Mouse (Mus musculus) erythroblast, adult 5-6 weeks (primary cell): ENCODE measurements around the gene Egln2. TPM values are rescaled to one million over a fixed set of nuclear protein-coding genes. Genes with fewer than 3 reads are reported as not detected.

ENCODE experiments used
- total RNA-seq, 2 experiments: library from RNA; stranded (forward) in 1 of 2; stranded (reverse) in 1 of 2; fragments of 150-400 nt in 1 of 2; fragments of 200-764, 138-1000 nt in 1 of 2; gene quantifications; 2 replicates each; pipeline versions ENCODE4 v1.2.3 to v1.2.4; 2015 to 2017; ENCODE audit warnings: low replicate concordance in 2 of 2

Gene Egln2
- total RNA-seq, 2 experiments from 2014 or later, result 7.6 to 7.7 TPM

Other genes starting within 250 kb of the Egln2 start
- gene Cyp2a22, start 227.4 kb downstream of the Egln2 start, total RNA-seq (2015; ENCODE audit: low replicate concordance), result not detected in 2 replicates
- gene Cyp2a22, start 227.4 kb downstream of the Egln2 start, total RNA-seq (2017; ENCODE audit: low replicate concordance), result not detected in 2 replicates
- not detected in 2 replicates for gene Cyp2a12, start 137.7 kb downstream of the Egln2 start, total RNA-seq (2015; ENCODE audit: low replicate concordance)
- gene Cyp2a12, start 137.7 kb downstream of the Egln2 start, total RNA-seq (2017; ENCODE audit: low replicate concordance), result not detected in 2 replicates
- gene Cyp2f2, start 46.9 kb downstream of the Egln2 start, total RNA-seq (2015; ENCODE audit: low replicate concordance), result not detected in 2 replicates
- not detected in 2 replicates for gene Cyp2f2, start 46.9 kb downstream of the Egln2 start, total RNA-seq (2017; ENCODE audit: low replicate concordance)
- gene Cyp2t4, start 13.1 kb downstream of the Egln2 start, total RNA-seq (2015; ENCODE audit: low replicate concordance), result not detected in 2 replicates
- gene Cyp2t4, start 13.1 kb downstream of the Egln2 start, total RNA-seq (2017; ENCODE audit: low replicate concordance), result not detected in 2 replicates
- 11.1 and 18.0 TPM in 2 replicates for gene Rab4b, start 12.1 kb upstream of the Egln2 start, total RNA-seq (2015; ENCODE audit: low replicate concordance)
- 4.0 and 7.8 TPM in 2 replicates for gene Rab4b, start 12.1 kb upstream of the Egln2 start, total RNA-seq (2017; ENCODE audit: low replicate concordance)
- gene Gm21983, start 14.3 kb upstream of the Egln2 start, total RNA-seq (2015; ENCODE audit: low replicate concordance), result not detected in 2 replicates
- gene Gm21983, start 14.3 kb upstream of the Egln2 start, total RNA-seq (2017; ENCODE audit: low replicate concordance), result not detected in 2 replicates
- gene Mia, start 14.4 kb upstream of the Egln2 start, total RNA-seq (2015; ENCODE audit: low replicate concordance), result not detected in 2 replicates
- not detected in 2 replicates for gene Mia, start 14.4 kb upstream of the Egln2 start, total RNA-seq (2017; ENCODE audit: low replicate concordance)
- gene BC024978, start 29.0 kb upstream of the Egln2 start, total RNA-seq (2015; ENCODE audit: low replicate concordance), result 0.63 and 2.3 TPM in 2 replicates
- gene BC024978, start 29.0 kb upstream of the Egln2 start, total RNA-seq (2017; ENCODE audit: low replicate concordance), result 0.34 and 0.84 TPM in 2 replicates
- 30.3 and 43.2 TPM in 2 replicates for gene Snrpa, start 29.5 kb upstream of the Egln2 start, total RNA-seq (2015; ENCODE audit: low replicate concordance)
- gene Snrpa, start 29.5 kb upstream of the Egln2 start, total RNA-seq (2017; ENCODE audit: low replicate concordance), result 12.7 and 19.5 TPM in 2 replicates
- 2.3 TPM in 1 of 2 replicates, not detected in the other for gene Itpkc, start 61.9 kb upstream of the Egln2 start, total RNA-seq (2015; ENCODE audit: low replicate concordance)
- gene Itpkc, start 61.9 kb upstream of the Egln2 start, total RNA-seq (2017; ENCODE audit: low replicate concordance), result 0.60 and 1.5 TPM in 2 replicates
- gene Coq8b, start 66.2 kb upstream of the Egln2 start, total RNA-seq (2015; ENCODE audit: low replicate concordance), result 2.1 and 3.5 TPM in 2 replicates
- 2.9 and 4.5 TPM in 2 replicates for gene Coq8b, start 66.2 kb upstream of the Egln2 start, total RNA-seq (2017; ENCODE audit: low replicate concordance)
- 0.42 and 0.58 TPM in 2 replicates for gene Numbl, start 91.6 kb upstream of the Egln2 start, total RNA-seq (2015; ENCODE audit: low replicate concordance)
- 0.17 and 1.5 TPM in 2 replicates for gene Numbl, start 91.6 kb upstream of the Egln2 start, total RNA-seq (2017; ENCODE audit: low replicate concordance)
- gene Ltbp4, start 170.9 kb upstream of the Egln2 start, total RNA-seq (2015; ENCODE audit: low replicate concordance), result not detected in 2 replicates
- gene Ltbp4, start 170.9 kb upstream of the Egln2 start, total RNA-seq (2017; ENCODE audit: low replicate concordance), result 1.2 TPM in 1 of 2 replicates, not detected in the other
- gene Shkbp1, start 189.2 kb upstream of the Egln2 start, total RNA-seq (2015; ENCODE audit: low replicate concordance), result 9.0 and 13.3 TPM in 2 replicates
- 3.4 and 10.0 TPM in 2 replicates for gene Shkbp1, start 189.2 kb upstream of the Egln2 start, total RNA-seq (2017; ENCODE audit: low replicate concordance)
- gene Gm20479, start 190.6 kb upstream of the Egln2 start, total RNA-seq (2015; ENCODE audit: low replicate concordance), result not detected in 2 replicates
- not detected in 2 replicates for gene Gm20479, start 190.6 kb upstream of the Egln2 start, total RNA-seq (2017; ENCODE audit: low replicate concordance)